Mouse (Mus musculus): ENCODE results near the gene Jak3.
"Not testable (repeated sequence)": the region's sequence is repeated elsewhere in the genome, so short reads cannot be mapped to it uniquely, and the experiment has no call there.

Jak3 gene

DNA sequence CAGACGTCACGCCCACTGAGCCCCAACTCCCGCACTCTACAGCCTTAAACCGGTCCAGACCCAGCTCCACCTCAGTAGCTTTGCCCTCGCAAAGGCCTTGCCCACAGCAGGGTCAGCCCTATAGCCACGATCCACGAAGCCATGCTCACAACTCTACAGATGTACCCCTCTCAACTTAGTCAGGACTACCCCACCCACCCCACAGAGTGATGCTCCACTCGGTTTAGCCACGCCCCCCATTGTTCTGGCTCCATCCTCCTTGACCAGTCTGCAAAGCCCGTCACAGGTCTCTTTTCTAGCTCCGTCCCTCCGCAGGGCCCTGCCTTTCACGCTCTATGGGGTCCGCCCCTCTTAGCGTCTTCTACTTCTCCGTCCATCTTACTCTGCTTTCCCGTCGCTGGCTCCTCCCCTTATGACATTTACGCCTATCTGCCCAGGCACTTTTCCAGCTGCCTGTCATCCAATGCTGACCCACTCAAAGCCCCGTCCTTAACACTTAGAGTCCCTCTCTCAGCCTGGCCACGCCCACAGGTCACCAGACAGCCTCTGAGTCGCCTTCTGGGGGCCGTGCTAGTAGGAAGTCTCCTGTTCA is 10.1 kb downstream of the Jak3 start:
- DNase-seq (ENCODE audit: low read depth, low spot score), result no peak

GRCm38 (mm10) chr8:71687616-71688015 is 11.5 kb downstream of the Jak3 start:
- no peak for DNase-seq (ENCODE audit: low read depth, low spot score)

DNA sequence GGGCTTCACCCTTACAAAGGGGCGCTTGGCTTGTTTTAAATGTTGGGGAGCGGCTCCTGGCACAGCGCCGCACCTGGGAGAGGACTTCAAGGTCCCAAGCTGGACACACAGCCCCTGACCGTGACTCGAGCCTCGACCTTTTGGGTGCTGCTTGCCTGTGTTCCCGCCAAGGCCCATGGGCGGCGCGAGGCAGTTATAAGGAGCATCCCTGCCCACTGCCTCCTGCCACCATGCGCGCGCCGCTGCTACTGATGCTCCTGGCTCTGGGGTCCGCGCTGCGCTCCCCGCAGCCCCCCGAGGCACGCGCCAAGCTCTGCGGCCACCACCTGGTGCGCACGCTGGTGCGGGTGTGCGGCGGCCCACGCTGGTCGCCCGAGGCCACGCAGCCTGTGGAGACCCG is 12.9 kb downstream of the Jak3 start, which contains the start of gene Insl3:
Insl3 (plus strand) TSS at position 187 of the 400 bp plus-strand sequence.
- DNase-seq (ENCODE audit: low read depth, low spot score), result no peak

GRCm38 (mm10) chr8:71692509-71692908 is 16.4 kb downstream of the Jak3 start:
- peak; percentile 88 for DNase-seq (ENCODE audit: low read depth, low spot score)

DNA sequence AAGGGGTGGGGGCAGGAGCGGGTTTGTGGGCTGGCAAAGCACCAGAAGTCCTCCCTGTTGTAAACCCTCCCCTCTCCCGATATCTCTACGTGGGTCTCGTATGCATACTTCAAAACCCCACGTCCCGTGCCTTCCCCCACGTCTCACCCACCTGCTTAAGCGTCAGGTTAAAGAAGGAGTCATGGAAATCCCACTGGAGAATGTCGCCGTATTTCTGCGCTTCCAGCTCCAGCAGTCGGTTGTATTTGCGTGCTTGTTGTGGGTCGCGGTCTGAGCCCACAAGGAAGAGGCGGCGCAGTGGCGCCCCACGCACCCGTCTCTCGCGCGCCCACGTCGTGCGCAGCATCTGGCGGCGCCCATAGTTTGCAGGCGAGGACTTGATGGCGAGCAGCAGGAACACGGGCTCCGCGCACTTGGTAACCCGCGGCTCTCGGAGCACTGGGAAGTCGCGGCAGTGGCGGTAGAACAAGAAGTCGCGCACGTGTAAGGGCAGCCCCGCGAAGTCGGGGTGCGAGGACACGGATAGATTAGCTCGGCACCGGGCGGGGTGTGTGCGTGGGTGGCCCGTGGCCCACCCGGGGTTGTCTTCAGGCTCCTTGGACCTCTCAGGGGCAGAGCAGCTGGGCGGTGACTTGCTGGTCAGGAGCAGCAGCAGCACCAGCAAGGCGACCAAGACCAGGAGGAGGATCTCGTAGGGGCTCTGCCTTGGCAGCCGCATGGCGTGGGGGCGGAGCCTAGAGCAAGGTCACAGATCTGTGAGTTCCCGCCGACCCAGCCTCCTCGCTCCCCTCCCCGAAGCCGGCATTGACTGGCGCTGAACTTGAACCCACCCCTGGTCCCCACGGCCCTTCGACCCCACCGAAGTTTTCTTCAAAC is 17.3 kb downstream of the Jak3 start:
- DNase-seq (ENCODE audit: low read depth, low spot score), result peak; percentile 65

DNA sequence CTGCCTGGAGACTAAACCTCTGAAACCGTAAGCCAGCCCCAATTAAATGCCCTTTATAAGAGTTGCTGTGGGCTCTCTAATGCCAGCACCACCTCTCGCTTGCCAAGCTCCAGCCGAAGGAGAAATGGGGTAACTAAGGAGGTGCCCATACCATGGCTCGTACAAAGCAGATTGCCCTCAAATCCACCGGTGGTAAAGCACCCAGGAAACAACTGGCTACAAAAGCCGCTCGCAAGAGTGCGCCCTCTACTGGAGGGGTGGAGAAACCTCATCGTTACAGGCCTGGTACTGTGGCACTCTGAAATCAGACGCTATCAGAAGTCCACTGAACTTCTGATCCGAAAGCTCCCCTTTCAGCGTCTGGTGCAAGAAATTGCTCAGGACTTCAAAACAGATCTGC is 19.4 kb downstream of the Jak3 start:
- not testable (repeated sequence) for DNase-seq (ENCODE audit: low read depth, low spot score)

DNA sequence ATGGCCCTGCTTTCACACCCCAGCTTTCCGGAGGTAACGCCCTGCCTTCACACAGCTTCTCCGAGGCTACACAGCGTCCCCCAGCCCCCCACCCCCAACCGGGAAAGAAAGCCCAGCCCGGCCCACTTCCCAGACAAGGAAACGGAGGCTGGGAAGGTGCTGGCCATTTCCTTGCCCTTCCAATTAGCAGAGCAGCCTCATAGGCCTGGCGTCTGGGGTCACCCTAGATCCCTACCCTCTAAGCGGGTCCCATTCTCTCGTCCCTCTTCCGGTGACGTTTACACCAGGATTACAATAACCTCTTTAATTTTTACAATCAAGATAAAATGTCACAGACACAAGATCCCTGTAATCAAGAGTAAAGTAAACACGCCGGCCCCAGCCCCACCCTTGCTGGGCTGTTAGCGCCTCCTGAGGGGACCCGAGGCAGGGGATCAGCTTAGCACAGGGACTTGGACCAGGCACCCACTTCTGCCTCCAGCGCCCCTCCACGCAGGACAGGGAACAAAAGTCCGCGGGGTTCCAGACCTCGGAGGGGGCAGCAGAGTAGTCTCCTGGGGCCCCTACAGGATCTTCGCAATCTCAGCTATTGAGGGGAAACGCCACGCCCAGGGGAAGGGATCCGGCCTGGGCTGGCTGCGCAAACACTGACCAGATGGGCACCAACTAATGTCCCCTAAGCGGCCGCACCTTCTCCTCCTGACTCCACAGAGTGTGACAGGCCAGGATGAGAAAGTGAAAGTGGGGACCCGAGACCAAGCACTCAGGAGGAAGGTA is 24.6 kb downstream of the Jak3 start:
- DNase-seq (ENCODE audit: low read depth, low spot score), result no peak

GRCm38 (mm10) chr8:71701414-71702086 is 25.5 kb downstream of the Jak3 start, which contains the start of gene B3gnt3:
TSS of gene B3gnt3 (minus strand) at chr8:71701789.
- no peak for DNase-seq (ENCODE audit: low read depth, low spot score)

- peak; percentile 42 for DNase-seq (ENCODE audit: low read depth, low spot score)
Measured at GRCm38 (mm10) chr8:71702087-71702432, 26.0 kb downstream of the Jak3 start.

DNA sequence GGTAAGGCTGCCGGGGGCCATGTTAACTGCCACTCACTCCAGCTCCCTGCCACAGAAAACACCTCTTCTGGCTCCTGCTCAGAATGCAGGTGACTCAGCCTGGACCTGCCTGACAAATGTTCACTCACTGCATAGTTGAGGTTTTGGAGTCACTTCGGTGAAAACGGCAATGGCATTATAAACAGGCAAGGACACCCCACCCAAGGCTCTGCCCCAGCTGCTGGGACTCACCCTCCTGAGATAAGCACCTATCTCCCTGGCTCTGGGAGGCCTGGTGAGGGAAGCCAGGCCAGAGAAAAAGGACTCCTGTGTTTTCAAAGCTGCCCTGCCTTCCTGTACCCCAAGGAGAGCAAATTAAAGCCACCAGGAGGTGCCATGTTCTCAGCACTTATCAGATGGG is 26.8 kb downstream of the Jak3 start:
- no peak for DNase-seq (ENCODE audit: low read depth, low spot score)

DNA sequence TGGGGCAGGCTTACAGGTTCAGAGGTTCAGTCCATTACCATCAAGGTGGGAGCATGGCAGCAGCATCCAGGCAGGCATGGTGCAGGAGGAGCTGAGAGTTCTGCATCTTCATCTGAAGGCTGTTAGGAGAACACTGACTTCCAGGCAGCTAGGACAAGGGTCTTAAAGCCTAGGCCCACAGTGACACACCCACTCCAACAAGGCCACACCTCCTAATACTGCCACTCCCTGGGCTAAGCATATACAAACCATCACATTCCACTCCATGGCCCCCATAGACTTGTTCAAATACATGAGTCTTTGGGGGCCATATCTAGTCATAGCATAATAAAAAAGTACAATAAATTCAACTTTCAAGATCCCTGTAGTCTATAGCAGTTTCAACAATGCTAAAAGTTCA is 27.3 kb downstream of the Jak3 start:
- DNase-seq (ENCODE audit: low read depth, low spot score), result not testable (repeated sequence)

GRCm38 (mm10) chr8:71707874-71708273 is 31.8 kb downstream of the Jak3 start:
- DNase-seq (ENCODE audit: low read depth, low spot score), result peak; percentile 67

DNA sequence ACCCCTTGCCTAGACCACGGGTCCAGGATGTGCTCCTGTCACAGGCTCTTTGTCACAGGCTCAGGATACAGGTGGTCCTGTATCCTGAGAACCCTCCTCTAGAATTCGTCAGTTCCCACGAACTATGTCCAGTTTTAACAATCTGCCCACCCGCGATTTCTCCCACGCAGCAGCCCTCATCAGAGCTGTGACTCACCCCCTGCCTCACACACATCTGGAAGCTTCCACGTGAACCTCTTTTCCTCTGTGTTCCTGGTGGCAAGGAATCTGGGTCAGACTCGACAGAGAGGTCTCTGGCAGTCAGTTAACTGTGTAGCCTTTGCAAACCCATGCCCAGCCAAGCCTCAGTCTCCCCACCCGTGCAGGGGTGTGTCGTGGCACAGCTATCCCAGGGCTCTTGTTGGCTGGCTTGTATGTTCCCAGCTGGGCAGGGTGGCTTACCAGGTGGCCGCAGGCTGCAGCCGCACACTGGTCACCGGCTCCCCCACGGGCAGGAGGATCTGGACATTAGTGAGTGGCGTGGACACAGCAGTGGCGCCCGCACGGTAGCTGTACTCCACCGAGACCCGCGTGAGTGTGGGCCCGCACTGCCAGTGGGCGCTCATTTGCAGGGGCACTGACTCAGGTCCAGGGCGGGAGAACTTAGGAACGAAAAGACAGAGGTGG is 33.2 kb downstream of the Jak3 start:
- DNase-seq (ENCODE audit: low read depth, low spot score), result no peak

DNA sequence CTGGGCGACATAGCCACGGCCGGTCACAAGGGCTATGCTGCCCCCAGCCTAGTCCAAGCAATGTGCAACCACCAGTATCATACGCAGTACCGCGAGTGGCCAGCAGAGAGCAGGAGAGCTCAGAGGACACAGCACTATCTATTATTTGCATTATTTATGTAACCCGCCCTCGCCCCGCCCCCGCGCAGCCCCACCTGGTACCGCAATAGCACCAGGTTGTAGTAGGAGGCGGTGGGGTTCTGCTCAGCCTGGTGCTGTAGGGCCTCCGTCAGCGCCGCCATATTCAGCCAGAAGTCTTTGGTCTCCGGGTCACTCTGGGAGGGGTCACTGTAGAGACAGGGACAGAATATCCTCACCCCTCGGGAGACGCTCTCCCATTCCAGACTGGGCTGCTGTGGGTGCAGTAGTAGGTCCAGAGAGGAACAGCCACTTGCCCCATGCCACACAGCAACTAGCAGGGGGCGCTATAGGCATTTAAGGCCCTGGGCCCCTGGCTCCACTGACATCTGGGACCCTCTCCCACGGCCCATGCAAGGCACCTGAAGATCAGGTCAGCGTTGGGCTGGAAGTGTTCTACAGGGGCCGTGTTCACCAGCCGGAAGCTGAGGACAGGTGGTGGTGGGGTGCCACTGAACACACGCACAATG is 33.8 kb downstream of the Jak3 start:
- DNase-seq (ENCODE audit: low read depth, low spot score), result peak; percentile 73

- no peak for DNase-seq (ENCODE audit: low read depth, low spot score)
Measured at GRCm38 (mm10) chr8:71711574-71711973, 35.5 kb downstream of the Jak3 start.

- no peak for DNase-seq (ENCODE audit: low read depth, low spot score)
Measured at GRCm38 (mm10) chr8:71715531-71715930, 39.4 kb downstream of the Jak3 start.

- DNase-seq (ENCODE audit: low read depth, low spot score), result no peak
Measured at GRCm38 (mm10) chr8:71716561-71717053, 40.5 kb downstream of the Jak3 start.

DNA sequence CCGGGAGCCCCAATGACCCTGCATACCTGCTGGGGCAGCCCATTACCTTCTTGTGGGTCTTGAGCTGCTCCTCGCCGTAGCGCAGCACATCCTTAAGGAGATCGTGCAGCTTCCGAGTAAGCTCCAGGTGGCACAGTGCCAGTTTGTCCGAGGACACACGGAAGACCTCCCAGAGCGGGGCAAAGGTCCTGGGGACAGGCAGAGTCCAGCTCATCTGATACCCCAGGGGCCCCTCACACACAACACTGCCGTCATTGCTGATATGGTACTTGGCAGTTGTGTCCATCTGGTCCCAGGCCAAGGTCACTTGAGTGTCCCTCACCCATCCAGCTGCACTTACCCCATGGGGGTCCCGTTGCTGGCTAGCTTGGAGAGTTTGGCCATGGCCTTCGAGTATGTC is 41.0 kb downstream of the Jak3 start:
- DNase-seq (ENCODE audit: low read depth, low spot score), result no peak

- DNase-seq (ENCODE audit: low read depth, low spot score), result no peak
Measured at GRCm38 (mm10) chr8:71718252-71718651, 42.2 kb downstream of the Jak3 start.

GRCm38 (mm10) chr8:71719218-71719617 is 43.1 kb downstream of the Jak3 start:
- no peak for DNase-seq (ENCODE audit: low read depth, low spot score)

Measured in CD4-positive helper T cell, adult 2 months (primary cell).